Mouse (Mus musculus): ENCODE data around the gene Ap4b1. TPM values are rescaled to one million over a fixed set of nuclear protein-coding genes. Genes with fewer than 3 reads are reported as not detected.

Ap4b1 gene
- total RNA-seq, 1 experiment, result 12.8 TPM

- DNase-seq (ENCODE audit: low read depth, low spot score), result no peak
- no peak overlapping the region for H3K27ac ChIP-seq (ENCODE audit: insufficient read depth, low read depth, low read length, poor library complexity, severe bottlenecking)
- in situ Hi-C loops (cut with MboI; ENCODE audit: low sequenced_read_pairs in 2 of 2, unreplicated experiment in 2 of 2), result no loop called here
- no peak for TF ChIP-seq ZNF384 (IDR thresholded peaks at IDR 0.05; ENCODE audit: low read depth, low read length)
- no peak for TF ChIP-seq ZC3H11A (IDR thresholded peaks at IDR 0.05; ENCODE audit: borderline replicate concordance, low read depth, low read length)
- no peak for TF ChIP-seq CHD2 (IDR thresholded peaks at IDR 0.05; ENCODE audit: low read depth, low read length)
- no peak for TF ChIP-seq HCFC1 (IDR thresholded peaks at IDR 0.05; ENCODE audit: borderline replicate concordance, insufficient read depth, low read length)
- TF ChIP-seq MAFK (IDR thresholded peaks at IDR 0.05; ENCODE audit: insufficient read depth, low read depth, low read length), result no peak
- H3K36me3 ChIP-seq (ENCODE audit: control insufficient read depth, insufficient read depth, low read length, poor library complexity, severe bottlenecking), result no peaks in the 10 kb centered on the region
- peaks cover 2 to 6% of the 10 kb centered on the region in 2 experiments; a peak in 2 of 4 replicates for H3K4me1 ChIP-seq (ENCODE audit: control insufficient read depth in 2 of 2, insufficient read depth in 2 of 2, low read length in 2 of 2, poor library complexity in 1 of 2)
- H3K9ac ChIP-seq (ENCODE audit: insufficient read depth, low read depth, low read length, poor library complexity, severe bottlenecking), result no peak overlapping the region
- H3K9me3 ChIP-seq (ENCODE audit: control insufficient read depth, insufficient read depth, low read depth, low read length), result no peaks in the 10 kb centered on the region
- H3K4me3 ChIP-seq (ENCODE audit: insufficient read depth in 1 of 2, low read depth in 1 of 2, low read length in 2 of 2, poor library complexity in 1 of 2, severe bottlenecking in 1 of 2), result no peak overlapping the region
Observed at GRCm38 (mm10) chr3:103792566-103792965, 16.8 kb upstream of the Ap4b1 start.

GRCm38 (mm10) chr3:103796389-103796788 lies 12.9 kb upstream of the Ap4b1 start:
- Histone ChIP-seq H3K27ac (ENCODE audit: insufficient read depth, low read depth, low read length, poor library complexity, severe bottlenecking) (no peak overlapping the region), H3K9me3 (ENCODE audit: control insufficient read depth, insufficient read depth, low read depth, low read length) (no peaks in the 10 kb centered on the region)
- in situ Hi-C loops (cut with MboI; ENCODE audit: low sequenced_read_pairs in 2 of 2, unreplicated experiment in 2 of 2), result no loop called here

GRCm38 (mm10) chr3:103799507-103799906 lies 9.8 kb upstream of the Ap4b1 start:
- H3K4me1 ChIP-seq (ENCODE audit: control insufficient read depth in 2 of 2, insufficient read depth in 2 of 2, low read length in 2 of 2, poor library complexity in 1 of 2), result no peaks in the 10 kb centered on the region
- in situ Hi-C loops (cut with MboI; ENCODE audit: low sequenced_read_pairs in 2 of 2, unreplicated experiment in 2 of 2), result no loop called here
- H3K9me3 ChIP-seq (ENCODE audit: control insufficient read depth, insufficient read depth, low read depth, low read length), result no peaks in the 10 kb centered on the region
- H3K36me3 ChIP-seq (ENCODE audit: control insufficient read depth, insufficient read depth, low read length, poor library complexity, severe bottlenecking), result peaks cover 9% of the 10 kb centered on the region
- no peak for DNase-seq (ENCODE audit: low read depth, low spot score)
- no peak overlapping the region for H3K27ac ChIP-seq (ENCODE audit: insufficient read depth, low read depth, low read length, poor library complexity, severe bottlenecking)
- no peak overlapping the region for H3K9ac ChIP-seq (ENCODE audit: insufficient read depth, low read depth, low read length, poor library complexity, severe bottlenecking)
- TF ChIP-seq ZNF384 (IDR thresholded peaks at IDR 0.05; ENCODE audit: low read depth, low read length), result no peak
- no peak for TF ChIP-seq ZC3H11A (IDR thresholded peaks at IDR 0.05; ENCODE audit: borderline replicate concordance, low read depth, low read length)
- no peak for TF ChIP-seq HCFC1 (IDR thresholded peaks at IDR 0.05; ENCODE audit: borderline replicate concordance, insufficient read depth, low read length)
- TF ChIP-seq CHD2 (IDR thresholded peaks at IDR 0.05; ENCODE audit: low read depth, low read length), result no peak
- TF ChIP-seq MAFK (IDR thresholded peaks at IDR 0.05; ENCODE audit: insufficient read depth, low read depth, low read length), result no peak
- no peak overlapping the region for H3K4me3 ChIP-seq (ENCODE audit: insufficient read depth in 1 of 2, low read depth in 1 of 2, low read length in 2 of 2, poor library complexity in 1 of 2, severe bottlenecking in 1 of 2)

More at GRCm38 (mm10) chr3:103796389-103796788, 12.9 kb upstream of the Ap4b1 start:
- TF ChIP-seq MAFK (IDR thresholded peaks at IDR 0.05; ENCODE audit: insufficient read depth, low read depth, low read length) (no peak), HCFC1 (IDR thresholded peaks at IDR 0.05; ENCODE audit: borderline replicate concordance, insufficient read depth, low read length) (no peak), ZC3H11A (IDR thresholded peaks at IDR 0.05; ENCODE audit: borderline replicate concordance, low read depth, low read length) (no peak), CHD2 (IDR thresholded peaks at IDR 0.05; ENCODE audit: low read depth, low read length) (no peak), ZNF384 (IDR thresholded peaks at IDR 0.05; ENCODE audit: low read depth, low read length) (no peak)
- no peaks in the 10 kb centered on the region for H3K36me3 ChIP-seq (ENCODE audit: control insufficient read depth, insufficient read depth, low read length, poor library complexity, severe bottlenecking)
- no peak overlapping the region for H3K9ac ChIP-seq (ENCODE audit: insufficient read depth, low read depth, low read length, poor library complexity, severe bottlenecking)
- no peak for DNase-seq (ENCODE audit: low read depth, low spot score)
- no peak overlapping the region for H3K4me3 ChIP-seq (ENCODE audit: insufficient read depth in 1 of 2, low read depth in 1 of 2, low read length in 2 of 2, poor library complexity in 1 of 2, severe bottlenecking in 1 of 2)
- H3K4me1 ChIP-seq (ENCODE audit: control insufficient read depth in 2 of 2, insufficient read depth in 2 of 2, low read length in 2 of 2, poor library complexity in 1 of 2), result no peaks in the 10 kb centered on the region

DNA sequence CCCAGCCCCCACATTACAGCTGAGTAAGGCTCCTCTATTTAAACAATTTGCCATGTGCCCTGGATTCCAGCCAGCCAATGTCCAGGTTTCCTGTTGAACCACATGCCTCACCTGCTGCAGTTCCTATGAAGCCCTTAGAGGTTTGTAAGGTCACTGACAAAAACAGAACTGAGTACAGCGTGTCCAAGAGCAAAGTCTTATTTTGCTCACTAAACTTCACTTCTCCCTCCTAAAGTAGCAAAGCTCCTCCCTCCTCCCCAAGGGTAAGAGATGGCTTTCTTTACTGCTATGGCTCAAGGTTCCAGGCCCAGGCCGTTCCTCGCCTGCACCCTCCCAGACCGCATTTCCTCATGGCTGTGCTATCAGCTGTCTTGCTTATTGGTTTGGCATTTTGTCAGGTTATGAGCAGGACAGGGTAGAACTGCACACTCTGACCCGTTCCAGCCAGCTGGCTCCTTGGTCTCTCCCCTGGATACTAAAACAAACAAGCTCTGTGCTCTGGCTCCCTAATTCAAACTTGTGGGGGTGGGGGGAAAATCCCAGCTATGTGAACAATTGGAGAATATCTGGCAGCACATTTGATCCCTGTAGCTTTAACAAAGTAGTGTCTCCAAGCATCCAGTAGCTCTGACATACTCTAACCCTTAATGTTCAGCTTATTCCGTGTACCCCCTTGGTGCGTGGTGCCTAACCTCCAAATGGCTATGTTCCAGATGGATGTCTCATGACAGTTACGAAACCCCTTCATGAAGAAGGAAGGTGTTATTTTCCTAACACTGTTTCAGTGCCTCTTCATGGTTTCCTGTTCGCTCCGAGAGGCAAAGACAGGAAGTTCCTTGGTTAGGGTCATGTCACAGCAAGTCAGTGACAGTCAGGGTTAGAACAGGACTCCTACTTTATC lies 7.4 kb upstream of the Ap4b1 start:
- Histone ChIP-seq H3K36me3 (ENCODE audit: control insufficient read depth, insufficient read depth, low read length, poor library complexity, severe bottlenecking) (peaks cover 9% of the 10 kb centered on the region), H3K27ac (ENCODE audit: insufficient read depth, low read depth, low read length, poor library complexity, severe bottlenecking) (no peak overlapping the region), H3K4me1 (ENCODE audit: control insufficient read depth in 2 of 2, insufficient read depth in 2 of 2, low read length in 2 of 2, poor library complexity in 1 of 2) (no peaks in the 10 kb centered on the region), H3K4me3 (ENCODE audit: insufficient read depth in 1 of 2, low read depth in 1 of 2, low read length in 2 of 2, poor library complexity in 1 of 2, severe bottlenecking in 1 of 2) (no peak overlapping the region), H3K9ac (ENCODE audit: insufficient read depth, low read depth, low read length, poor library complexity, severe bottlenecking) (no peak overlapping the region), H3K9me3 (ENCODE audit: control insufficient read depth, insufficient read depth, low read depth, low read length) (no peaks in the 10 kb centered on the region)
- no peak for DNase-seq (ENCODE audit: low read depth, low spot score)
- in situ Hi-C loops (cut with MboI; ENCODE audit: low sequenced_read_pairs in 2 of 2, unreplicated experiment in 2 of 2), result no loop called here
- TF ChIP-seq ZNF384 (IDR thresholded peaks at IDR 0.05; ENCODE audit: low read depth, low read length), result no peak
- no peak for TF ChIP-seq HCFC1 (IDR thresholded peaks at IDR 0.05; ENCODE audit: borderline replicate concordance, insufficient read depth, low read length)
- TF ChIP-seq ZC3H11A (IDR thresholded peaks at IDR 0.05; ENCODE audit: borderline replicate concordance, low read depth, low read length), result no peak
- TF ChIP-seq MAFK (IDR thresholded peaks at IDR 0.05; ENCODE audit: insufficient read depth, low read depth, low read length), result no peak
- TF ChIP-seq CHD2 (IDR thresholded peaks at IDR 0.05; ENCODE audit: low read depth, low read length), result no peak

Measured in ES-E14 (cell line).